Mouse (Mus musculus) intestine, embryonic 15.5 days (tissue): ENCODE data around the gene 1700010I14Rik. TPM values are rescaled to one million over a fixed set of nuclear protein-coding genes. Genes with fewer than 3 reads are reported as not detected.

ENCODE experiments used
- ATAC-seq: fragments of 200-750 bp; cut with Nextera tagmentation; 2 replicates; pipeline ENCODE4 v1.8.0; 2017; ENCODE audit warnings: moderate TSS enrichment, moderate library complexity
- H3K27ac ChIP-seq: fragments of 300-500 bp; sonication (generic); 2 replicates; pipeline ENCODE4 v1.5.1; 2015; ENCODE audit warnings: mild to moderate bottlenecking, inconsistent platforms
- H3K27me3 ChIP-seq: fragments of 300-500 bp; sonication (generic); replicated peaks from 2 replicates; pipeline ENCODE4 v1.6.1; 2015; ENCODE audit warnings: inconsistent platforms
- H3K36me3 ChIP-seq: fragments of 300-500 bp; sonication (generic); 2 replicates; pipeline ENCODE4 v1.6.1; 2015; ENCODE audit warnings: inconsistent platforms
- H3K4me1 ChIP-seq: fragments of 300-500 bp; sonication (generic); replicated peaks from 2 replicates; pipeline ENCODE4 v1.6.1; 2015; ENCODE audit warnings: inconsistent platforms
- H3K4me2 ChIP-seq: fragments of 300-500 bp; sonication (generic); replicated peaks from 2 replicates; pipeline ENCODE4 v1.6.1; 2015; ENCODE audit warnings: mild to moderate bottlenecking, inconsistent platforms
- H3K4me3 ChIP-seq: fragments of 300-500 bp; sonication (generic); replicated peaks from 2 replicates; pipeline ENCODE4 v1.5.1; 2015; ENCODE audit warnings: inconsistent platforms
- H3K9ac ChIP-seq: fragments of 300-500 bp; sonication (generic); 2 replicates; pipeline ENCODE4 v1.6.1; 2015; ENCODE audit warnings: inconsistent platforms
- H3K9me3 ChIP-seq: fragments of 300-500 bp; sonication (generic); 2 replicates; pipeline ENCODE4 v1.6.1; 2016; ENCODE audit warnings: inconsistent platforms
- WGBS: fragments of 180-500 bp; shearing (Covaris S2); methylation state at CpG from one replicate; pipeline ENCODE4 v1.1.7; 2015; 5-methylcytosine and 5-hydroxymethylcytosine counted together
- polyA plus RNA-seq: library from polyadenylated mRNA; unstranded; fragments of >200 nt; fragmentation: Nextera tagmentation; extraction: Ambion mirVana; gene quantifications from 2 replicates; pipeline ENCODE4 v1.2.1, GENCODE M21; 2015

Gene 1700010I14Rik
- polyA plus RNA-seq, 1 experiment from 2014 or later, result 1.7 TPM

DNA sequence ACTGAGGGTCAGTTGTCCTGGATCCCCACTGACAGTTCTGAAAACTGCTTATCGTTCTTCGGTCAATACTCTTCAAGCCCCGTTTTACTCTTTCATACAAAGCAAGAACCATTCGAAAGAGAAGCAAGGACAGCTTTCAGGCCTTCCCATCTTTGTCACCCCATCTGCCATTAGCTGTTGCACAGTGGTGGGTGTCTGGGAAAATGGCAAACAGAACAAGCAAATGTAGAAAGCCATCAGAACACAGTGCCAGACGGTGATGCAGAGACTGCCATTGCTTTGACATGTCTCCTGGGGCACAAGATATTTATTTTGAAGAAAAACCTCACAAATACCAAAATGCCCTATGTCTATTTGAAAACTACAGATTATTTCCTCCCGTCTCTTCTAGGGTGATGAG, 11.4 kb upstream of the 1700010I14Rik start:
- no peak for ATAC-seq
- 92% methylated on average over 6 of the region's 6 CpGs for WGBS
- H3K9me3 ChIP-seq, result no peaks in the 10 kb centered on the region

GRCm38 (mm10) chr17:8977271-8977670, 10.9 kb upstream of the 1700010I14Rik start:
- H3K9me3 ChIP-seq, result no peaks in the 10 kb centered on the region
- no peaks in the 10 kb centered on the region for H3K36me3 ChIP-seq
- H3K27ac ChIP-seq, result no peak overlapping the region
- no peak overlapping the region for H3K9ac ChIP-seq
- H3K27me3 ChIP-seq, result 0 out of 2 replicates have a peak, but pooled peaks cover 2% of the 10 kb centered on the region
- H3K4me2 ChIP-seq, result no peak overlapping the region
- H3K4me3 ChIP-seq, result no peak overlapping the region
- H3K4me1 ChIP-seq, result no peaks in the 10 kb centered on the region; the same call in 1 of the 2 replicates
- ATAC-seq, result no peak
- WGBS, result 71% methylated on average over 2 of the region's 2 CpGs

More for the DNA sequence above, 11.4 kb upstream of the 1700010I14Rik start:
- H3K4me3 ChIP-seq, result no peak overlapping the region
- H3K27me3 ChIP-seq, result 0 out of 2 replicates have a peak, but pooled peaks cover 2% of the 10 kb centered on the region
- H3K36me3 ChIP-seq, result no peaks in the 10 kb centered on the region
- H3K27ac ChIP-seq, result no peak overlapping the region
- H3K4me1 ChIP-seq, result no peaks in the 10 kb centered on the region; the same call in 1 of the 2 replicates
- no peak overlapping the region for H3K4me2 ChIP-seq
- H3K9ac ChIP-seq, result no peak overlapping the region

- no peak for ATAC-seq
- no peaks in the 10 kb centered on the region for H3K4me1 ChIP-seq
- H3K27me3 ChIP-seq, result 0 out of 2 replicates have a peak, but pooled peaks cover 2% of the 10 kb centered on the region
- 83% methylated on average over 2 of the region's 2 CpGs for WGBS
- no peak overlapping the region for H3K9ac ChIP-seq
- H3K4me2 ChIP-seq, result no peak overlapping the region
- H3K9me3 ChIP-seq, result no peaks in the 10 kb centered on the region
- no peak overlapping the region for H3K4me3 ChIP-seq
- no peaks in the 10 kb centered on the region for H3K36me3 ChIP-seq
- no peak overlapping the region for H3K27ac ChIP-seq
These were observed 4.6 kb upstream of the 1700010I14Rik start for GRCm38 (mm10) chr17:8983576-8983975.

DNA sequence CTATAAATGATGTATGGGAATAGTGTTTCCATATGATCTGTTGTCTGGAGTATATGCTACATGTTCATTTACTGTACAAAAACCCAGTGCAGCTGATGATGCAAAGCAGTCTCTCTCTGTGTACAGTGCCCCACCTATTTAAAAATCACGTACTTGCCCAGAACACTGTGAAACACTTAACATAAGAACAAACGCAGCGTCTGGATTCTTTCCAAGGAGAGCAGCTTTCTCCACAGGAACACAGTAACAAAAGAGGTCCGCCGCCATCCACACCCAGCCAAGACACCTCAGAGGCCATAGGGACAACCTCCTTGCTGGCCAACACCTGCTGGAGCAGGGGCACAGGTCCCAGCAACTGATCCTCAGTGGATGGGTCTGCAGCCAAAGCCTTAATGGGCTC, 2.4 kb upstream of the 1700010I14Rik start:
- Histone ChIP-seq H3K36me3 (no peaks in the 10 kb centered on the region), H3K4me2 (no peak overlapping the region), H3K9me3 (no peaks in the 10 kb centered on the region), H3K4me1 (no peaks in the 10 kb centered on the region), H3K4me3 (no peak overlapping the region), H3K9ac (no peak overlapping the region), H3K27me3 (no peaks in the 10 kb centered on the region), H3K27ac (no peak overlapping the region)
- WGBS, result 65% methylated on average over 5 of the region's 5 CpGs
- ATAC-seq, result no peak

- Histone ChIP-seq H3K4me1 (no peaks in the 10 kb centered on the region), H3K36me3 (no peaks in the 10 kb centered on the region), H3K4me2 (no peak overlapping the region), H3K27ac (no peak overlapping the region), H3K9me3 (no peaks in the 10 kb centered on the region), H3K4me3 (no peak overlapping the region), H3K27me3 (no peaks in the 10 kb centered on the region), H3K9ac (no peak overlapping the region)
- 85% methylated on average over 2 of the region's 2 CpGs for WGBS
- ATAC-seq, result no peak
These were observed 1.6 kb upstream of the 1700010I14Rik start for GRCm38 (mm10) chr17:8986551-8986950.

- no peak overlapping the region for H3K9ac ChIP-seq
These were observed 764 bp upstream of the 1700010I14Rik start for GRCm38 (mm10) chr17:8987369-8987768.

DNA sequence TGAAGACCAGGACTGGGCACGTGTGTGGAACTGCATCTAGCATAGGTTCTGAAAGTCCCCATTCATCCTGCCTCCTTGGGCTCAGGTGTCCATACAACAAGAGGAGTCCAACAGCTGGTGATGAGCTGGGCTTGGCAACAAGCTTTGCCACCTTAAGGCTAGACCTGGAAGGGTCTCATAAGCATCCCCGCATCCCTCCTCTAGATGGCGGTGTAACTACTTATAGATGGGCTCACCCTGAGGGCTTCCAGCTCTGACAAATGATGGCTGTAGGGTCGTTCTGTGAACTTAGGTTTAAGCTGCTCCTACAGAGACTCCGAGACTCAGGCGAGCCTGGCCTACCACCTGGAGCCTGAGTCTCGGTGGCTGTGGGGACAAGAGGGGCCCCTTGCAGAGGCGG, 3.0 kb downstream of the 1700010I14Rik start:
- Histone ChIP-seq H3K27me3 (no peaks in the 10 kb centered on the region), H3K36me3 (no peaks in the 10 kb centered on the region), H3K4me1 (no peaks in the 10 kb centered on the region), H3K27ac (no peak overlapping the region), H3K4me3 (no peak overlapping the region), H3K4me2 (no peak overlapping the region), H3K9me3 (no peaks in the 10 kb centered on the region), H3K9ac (no peak overlapping the region)
- no peak for ATAC-seq
- 37% methylated on average over 8 of the region's 8 CpGs for WGBS

More at GRCm38 (mm10) chr17:8987369-8987768, 764 bp upstream of the 1700010I14Rik start:
- Histone ChIP-seq H3K4me1 (no peaks in the 10 kb centered on the region), H3K27me3 (no peaks in the 10 kb centered on the region), H3K27ac (no peak overlapping the region), H3K36me3 (no peaks in the 10 kb centered on the region), H3K9me3 (no peaks in the 10 kb centered on the region), H3K4me3 (no peak overlapping the region), H3K4me2 (no peak overlapping the region)
- no peak for ATAC-seq
- 77% methylated on average over 5 of the region's 5 CpGs for WGBS

DNA sequence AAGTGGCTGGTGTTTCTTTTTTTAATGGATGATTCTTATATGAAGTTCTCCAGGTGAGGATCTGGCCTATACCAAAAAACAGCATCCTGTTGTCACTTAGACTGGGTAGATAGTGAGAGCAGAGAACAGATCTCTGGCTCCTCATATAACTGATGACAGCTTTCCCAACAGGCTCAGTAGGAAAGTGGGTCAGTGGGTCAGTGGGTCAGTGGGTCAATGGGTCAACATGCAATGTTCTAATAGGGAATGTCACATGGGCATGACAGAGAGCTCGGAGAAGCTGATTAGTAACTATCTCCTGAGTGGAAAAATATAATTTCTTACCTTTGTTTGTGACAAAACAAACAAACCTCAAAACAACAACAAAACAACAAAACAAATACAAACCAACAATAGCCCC, 7.2 kb downstream of the 1700010I14Rik start:
- H3K27ac ChIP-seq, result no peak overlapping the region
- no peak overlapping the region for H3K9ac ChIP-seq
- no peak overlapping the region for H3K4me3 ChIP-seq
- no peak for ATAC-seq
- no peak overlapping the region for H3K4me2 ChIP-seq
- no peaks in the 10 kb centered on the region for H3K9me3 ChIP-seq
- H3K4me1 ChIP-seq, result no peaks in the 10 kb centered on the region
- WGBS, result 71% methylated on average over 1 of the region's 1 CpGs
- H3K36me3 ChIP-seq, result no peaks in the 10 kb centered on the region
- H3K27me3 ChIP-seq, result no peaks in the 10 kb centered on the region

- WGBS, result 75% methylated on average over 4 of the region's 4 CpGs
- no peak for ATAC-seq
- Histone ChIP-seq H3K4me3 (no peak overlapping the region), H3K36me3 (no peaks in the 10 kb centered on the region), H3K27ac (no peak overlapping the region), H3K27me3 (no peaks in the 10 kb centered on the region), H3K9me3 (no peaks in the 10 kb centered on the region), H3K4me1 (no peaks in the 10 kb centered on the region), H3K9ac (no peak overlapping the region), H3K4me2 (no peak overlapping the region)
These were observed 14.3 kb downstream of the 1700010I14Rik start for GRCm38 (mm10) chr17:9002438-9002837.

GRCm38 (mm10) chr17:9004516-9004915, 16.4 kb downstream of the 1700010I14Rik start:
- H3K27ac ChIP-seq, result no peak overlapping the region
- H3K36me3 ChIP-seq, result no peaks in the 10 kb centered on the region
- no peaks in the 10 kb centered on the region for H3K27me3 ChIP-seq
- 79% methylated on average over 4 of the region's 4 CpGs for WGBS
- ATAC-seq, result no peak
- no peak overlapping the region for H3K9ac ChIP-seq
- no peaks in the 10 kb centered on the region for H3K4me1 ChIP-seq
- H3K4me2 ChIP-seq, result no peak overlapping the region
- H3K4me3 ChIP-seq, result no peak overlapping the region
- H3K9me3 ChIP-seq, result no peaks in the 10 kb centered on the region

GRCm38 (mm10) chr17:9023198-9023942, 35.2 kb downstream of the 1700010I14Rik start:
- Histone ChIP-seq H3K27ac (no peak overlapping the region), H3K36me3 (no peaks in the 10 kb centered on the region), H3K27me3 (no peaks in the 10 kb centered on the region), H3K9ac (no peak overlapping the region), H3K4me2 (no peak overlapping the region), H3K4me1 (no peaks in the 10 kb centered on the region), H3K4me3 (no peak overlapping the region), H3K9me3 (peaks cover 2% of the 10 kb centered on the region; the same call in 1 of the 2 replicates)
- 29% methylated on average over 14 of the region's 14 CpGs for WGBS
- ATAC-seq, result no peak

DNA sequence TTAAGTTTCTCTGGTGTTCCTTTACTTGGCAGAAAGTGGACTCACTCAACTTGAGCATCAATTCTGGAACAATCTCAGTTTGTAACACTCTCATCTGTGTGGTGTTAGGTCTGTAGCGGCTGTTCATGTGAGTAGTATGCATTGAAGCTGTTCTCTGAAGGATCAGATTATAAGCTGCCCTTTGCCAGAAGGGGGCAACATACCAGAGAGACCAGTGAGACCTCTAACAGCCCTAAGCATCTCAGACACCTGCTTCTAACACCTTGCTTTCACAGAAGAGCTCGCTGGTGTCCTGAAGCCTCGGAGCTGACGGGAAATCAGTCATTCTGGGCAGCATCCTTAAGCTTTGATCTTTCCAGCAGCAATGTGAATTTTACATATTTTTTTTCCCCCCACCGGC, 42.0 kb downstream of the 1700010I14Rik start:
- H3K4me3 ChIP-seq, result no peak overlapping the region
- no peaks in the 10 kb centered on the region for H3K36me3 ChIP-seq
- no peaks in the 10 kb centered on the region for H3K4me1 ChIP-seq
- WGBS, result 61% methylated on average over 5 of the region's 5 CpGs
- no peaks in the 10 kb centered on the region for H3K9me3 ChIP-seq
- no peak overlapping the region for H3K4me2 ChIP-seq
- no peak overlapping the region for H3K9ac ChIP-seq
- ATAC-seq, result no peak
- no peaks in the 10 kb centered on the region for H3K27me3 ChIP-seq
- no peak overlapping the region for H3K27ac ChIP-seq
